Mouse (Mus musculus) liver, postnatal 0 days (tissue): ENCODE measurements at regions not wholly inside any gene's neighbourhood (a gene's known extent, or its start where the extent isn't known, plus 50 kb on each side); places are given as distances from the start of the nearest gene placed in this dataset.

ENCODE experiments used
- CTCF ChIP-seq: sonication (generic); IDR thresholded peaks from 2 replicates; pipeline ENCODE4 v1.5.1; 2016; ENCODE audit warnings: antibody characterized with exemption, low read depth
- EP300 ChIP-seq: IDR thresholded peaks from 2 replicates; pipeline ENCODE4 v1.6.1; 2016; ENCODE audit warnings: antibody characterized with exemption, low read depth, mild to moderate bottlenecking

DNA sequence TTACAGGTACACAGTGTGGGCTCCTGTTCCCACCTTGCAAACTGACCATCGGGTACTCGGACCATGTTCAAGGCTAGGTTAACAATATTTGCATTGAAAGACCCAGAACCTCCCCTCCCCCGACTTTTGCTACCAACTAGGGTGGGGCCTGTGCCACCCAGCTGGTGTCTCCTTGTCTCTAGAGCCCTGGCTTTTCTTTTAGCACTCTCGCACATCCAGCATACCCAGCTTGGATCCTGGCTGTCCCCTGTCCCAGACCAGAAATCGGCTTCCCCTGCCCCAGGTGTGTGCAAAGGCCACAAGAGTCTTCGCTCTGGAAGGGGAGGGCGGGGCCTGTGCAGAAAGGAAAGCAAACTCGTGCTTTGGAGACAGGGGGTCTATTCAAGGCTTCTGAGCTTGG lies 139.8 kb upstream of the Tbl1xr1 start:
- no peak for TF ChIP-seq CTCF
- TF ChIP-seq EP300, result no peak
